Mouse (Mus musculus) forebrain, embryonic 11.5 days (tissue): ENCODE measurements at regions not wholly inside any gene's neighbourhood (a gene's known extent, or its start where the extent isn't known, plus 50 kb on each side); places are given as distances from the start of the nearest gene placed in this dataset.
A peak's percentile ranks its signal among the peaks of the same experiment; 100 is the strongest.

ENCODE experiments used
- ATAC-seq: fragments of 200-750 bp; cut with Nextera tagmentation; replicated peaks from 2 replicates; pipeline ENCODE4 v1.8.0; 2017; ENCODE audit warnings: moderate TSS enrichment; ENCODE audit not compliant: low FRiP score
- DNase-seq: peaks from one replicate; pipeline ENCODE4 v3.0.0-alpha.2; 2017; ENCODE audit warnings: low spot score
- H3K27ac ChIP-seq: fragments of 300-500 bp; sonication (generic); 2 replicates; pipeline ENCODE4 v1.5.1; 2014; ENCODE audit warnings: low read depth, low read length
- H3K27me3 ChIP-seq: fragments of 300-500 bp; sonication (generic); 2 replicates; pipeline ENCODE4 v1.6.1; 2014; ENCODE audit warnings: mild to moderate bottlenecking, low read length, mixed read lengths; ENCODE audit not compliant: control insufficient read depth, insufficient read depth
- H3K36me3 ChIP-seq: fragments of 300-500 bp; sonication (generic); 2 replicates; pipeline ENCODE4 v1.6.1; 2014; ENCODE audit warnings: mild to moderate bottlenecking, low read length, moderate library complexity, mixed read lengths; ENCODE audit not compliant: control insufficient read depth, insufficient read depth
- H3K4me1 ChIP-seq: fragments of 300-500 bp; sonication (generic); replicated peaks from 2 replicates; pipeline ENCODE4 v1.6.1; 2014; ENCODE audit warnings: low read length, mixed read lengths; ENCODE audit not compliant: control insufficient read depth, insufficient read depth
- H3K4me2 ChIP-seq: fragments of 300-500 bp; sonication (generic); 2 replicates; pipeline ENCODE4 v1.6.1; 2014; ENCODE audit warnings: low read depth, mild to moderate bottlenecking, low read length, moderate library complexity, mixed read lengths; ENCODE audit not compliant: severe bottlenecking
- H3K4me3 ChIP-seq: fragments of 300-500 bp; sonication (generic); 2 replicates; pipeline ENCODE4 v1.5.1; 2014; ENCODE audit warnings: low read depth, low read length
- H3K9ac ChIP-seq: fragments of 300-500 bp; sonication (generic); 2 replicates; pipeline ENCODE4 v1.6.1; 2014; ENCODE audit warnings: low read length
- H3K9me3 ChIP-seq: fragments of 300-500 bp; sonication (generic); 2 replicates; pipeline ENCODE4 v1.6.1; 2016; ENCODE audit warnings: low read length, mixed read lengths; ENCODE audit not compliant: control insufficient read depth
- whole genome bisulfite sequencing: fragments of 180-500 bp; shearing (Covaris S2); extraction: QIAGEN DNeasy Blood & Tissue Kit; methylation state at CpG from one replicate; pipeline ENCODE4 v1.1.7; 2014; 5-methylcytosine and 5-hydroxymethylcytosine counted together

DNA sequence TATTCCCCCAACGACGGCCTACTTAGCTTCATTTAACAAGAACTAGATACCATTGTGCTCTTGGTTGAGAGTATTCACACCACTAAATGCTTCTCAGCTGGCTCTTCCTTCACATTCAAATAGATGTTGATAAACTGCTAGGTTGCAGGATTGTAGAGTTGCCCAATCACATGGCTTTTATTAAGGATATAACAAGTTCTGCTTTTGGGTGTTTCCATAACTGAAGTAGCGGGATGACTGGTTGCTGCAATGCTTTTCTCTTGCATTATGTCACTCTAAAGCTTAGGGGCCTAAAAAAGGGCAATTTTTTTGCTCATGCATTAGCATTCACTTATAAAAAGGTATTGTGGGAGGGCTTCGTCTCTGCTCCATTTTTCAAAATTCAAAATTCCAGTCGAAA, 641.9 kb downstream of the Robo2 start:
- no peak overlapping the region for H3K27ac ChIP-seq
- H3K36me3 ChIP-seq: no peaks in the 10 kb centered on the region
- DNase-seq (no peak), ATAC-seq (no peak)
- no peak overlapping the region for H3K4me3 ChIP-seq
- no peak overlapping the region for H3K4me2 ChIP-seq
- no peak overlapping the region for H3K9ac ChIP-seq
- WGBS: 88% methylated on average over 5 of the region's 5 CpGs
- H3K27me3 ChIP-seq: no peaks in the 10 kb centered on the region
- no peaks in the 10 kb centered on the region for H3K9me3 ChIP-seq
- no peaks in the 10 kb centered on the region for H3K4me1 ChIP-seq

- Histone ChIP-seq H3K4me2 (no peak overlapping the region), H3K9ac (no peak overlapping the region), H3K27ac (no peak overlapping the region), H3K36me3 (no peaks in the 10 kb centered on the region), H3K27me3 (no peaks in the 10 kb centered on the region), H3K4me3 (no peak overlapping the region), H3K9me3 (no peaks in the 10 kb centered on the region), H3K4me1 (no peaks in the 10 kb centered on the region)
- DNase-seq (no peak), ATAC-seq (no peak)
- WGBS: 94% methylated on average over 2 of the region's 2 CpGs
Measured at GRCm38 (mm10) chr16:73768706-73769105, 642.9 kb downstream of the Robo2 start.

GRCm38 (mm10) chr16:73765184-73765583, 646.4 kb downstream of the Robo2 start:
- Histone ChIP-seq H3K9ac (no peak overlapping the region), H3K27ac (no peak overlapping the region), H3K27me3 (no peaks in the 10 kb centered on the region), H3K4me1 (no peaks in the 10 kb centered on the region; the same call in 1 of the 2 replicates), H3K9me3 (no peaks in the 10 kb centered on the region), H3K4me2 (no peak overlapping the region), H3K4me3 (no peak overlapping the region), H3K36me3 (no peaks in the 10 kb centered on the region)
- 74% methylated on average over 3 of the region's 3 CpGs for WGBS
- ATAC-seq (no peak), DNase-seq (no peak)

- H3K36me3 ChIP-seq: no peaks in the 10 kb centered on the region
- H3K4me2 ChIP-seq: no peak overlapping the region
- 47% methylated on average over 3 of the region's 3 CpGs for WGBS
- no peak overlapping the region for H3K9ac ChIP-seq
- ATAC-seq (peak; percentile 71; the same call in 1 of the 2 replicates), DNase-seq (no peak)
- no peaks in the 10 kb centered on the region; the same call in 1 of the 2 replicates for H3K4me1 ChIP-seq
- H3K4me3 ChIP-seq: no peak overlapping the region
- H3K27me3 ChIP-seq: no peaks in the 10 kb centered on the region
- H3K9me3 ChIP-seq: no peaks in the 10 kb centered on the region
- no peak overlapping the region for H3K27ac ChIP-seq
Measured at GRCm38 (mm10) chr16:73760921-73761320, 650.7 kb downstream of the Robo2 start.

- H3K27ac ChIP-seq: no peak overlapping the region
- 57% methylated on average over 5 of the region's 5 CpGs for WGBS
- no peak overlapping the region for H3K4me3 ChIP-seq
- no peaks in the 10 kb centered on the region for H3K36me3 ChIP-seq
- no peaks in the 10 kb centered on the region for H3K27me3 ChIP-seq
- DNase-seq: no peak
- no peak overlapping the region for H3K4me2 ChIP-seq
- ATAC-seq: no peak
- H3K4me1 ChIP-seq: no peaks in the 10 kb centered on the region; the same call in 1 of the 2 replicates
- H3K9me3 ChIP-seq: no peaks in the 10 kb centered on the region
- no peak overlapping the region for H3K9ac ChIP-seq
Measured at GRCm38 (mm10) chr16:73758872-73759271, 652.8 kb downstream of the Robo2 start.

- no peaks in the 10 kb centered on the region for H3K36me3 ChIP-seq
- H3K9me3 ChIP-seq: no peaks in the 10 kb centered on the region
- H3K4me3 ChIP-seq: no peak overlapping the region
- H3K27me3 ChIP-seq: no peaks in the 10 kb centered on the region
- ATAC-seq (no peak), DNase-seq (no peak)
- H3K9ac ChIP-seq: no peak overlapping the region
- no peaks in the 10 kb centered on the region for H3K4me1 ChIP-seq
- no peak overlapping the region for H3K4me2 ChIP-seq
- no peak overlapping the region for H3K27ac ChIP-seq
- WGBS: 81% methylated on average over 5 of the region's 5 CpGs
Measured at GRCm38 (mm10) chr16:73754302-73754701, 657.3 kb downstream of the Robo2 start.

DNA sequence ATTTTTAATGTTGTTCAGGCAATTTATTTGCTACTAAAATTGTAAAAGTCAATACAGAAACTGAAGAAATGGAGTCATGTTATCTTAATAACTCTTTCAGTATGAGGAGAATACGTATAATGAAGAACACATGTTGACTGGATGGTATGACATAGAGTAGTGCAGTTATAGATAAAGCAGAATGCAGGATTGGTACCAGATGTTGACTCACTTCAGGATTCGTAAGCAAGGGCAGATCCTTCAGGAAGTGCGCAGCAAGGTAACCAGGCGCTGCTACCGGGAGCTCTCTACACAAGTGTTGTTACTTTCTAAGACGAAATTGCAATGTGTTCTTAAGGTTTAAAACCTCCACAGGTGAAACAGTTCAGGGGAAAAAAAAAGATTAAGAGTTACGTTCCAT, 683.3 kb downstream of the Robo2 start:
- H3K9me3 ChIP-seq: no peaks in the 10 kb centered on the region
- H3K9ac ChIP-seq: no peak overlapping the region
- no peaks in the 10 kb centered on the region for H3K36me3 ChIP-seq
- ATAC-seq: no peak
- H3K4me2 ChIP-seq: no peak overlapping the region
- no peak overlapping the region for H3K27ac ChIP-seq
- 87% methylated on average over 7 of the region's 7 CpGs for WGBS
- no peaks in the 10 kb centered on the region for H3K4me1 ChIP-seq
- H3K27me3 ChIP-seq: no peaks in the 10 kb centered on the region
- no peak for DNase-seq
- H3K4me3 ChIP-seq: no peak overlapping the region

GRCm38 (mm10) chr16:73719691-73720090, 691.9 kb downstream of the Robo2 start:
- ATAC-seq: no peak
- 81% methylated on average over 3 of the region's 3 CpGs for WGBS
- H3K27ac ChIP-seq: no peak overlapping the region
- H3K4me1 ChIP-seq: no peaks in the 10 kb centered on the region
- no peaks in the 10 kb centered on the region for H3K27me3 ChIP-seq
- no peak overlapping the region for H3K9ac ChIP-seq
- no peak overlapping the region for H3K4me2 ChIP-seq
- no peaks in the 10 kb centered on the region for H3K36me3 ChIP-seq
- no peak for DNase-seq
- no peaks in the 10 kb centered on the region for H3K9me3 ChIP-seq
- H3K4me3 ChIP-seq: no peak overlapping the region

- Histone ChIP-seq H3K4me1 (no peaks in the 10 kb centered on the region), H3K9me3 (no peaks in the 10 kb centered on the region), H3K4me2 (no peak overlapping the region), H3K9ac (no peak overlapping the region), H3K27ac (no peak overlapping the region), H3K27me3 (no peaks in the 10 kb centered on the region), H3K4me3 (no peak overlapping the region), H3K36me3 (no peaks in the 10 kb centered on the region)
- no peak for DNase-seq
- ATAC-seq: no peak
- 86% methylated on average over 5 of the region's 5 CpGs for WGBS
Measured at GRCm38 (mm10) chr16:73716301-73716700, 695.3 kb downstream of the Robo2 start.
